25 mouse cellular contexts compared by ENCODE assay signal in the genomic region with DNA sequence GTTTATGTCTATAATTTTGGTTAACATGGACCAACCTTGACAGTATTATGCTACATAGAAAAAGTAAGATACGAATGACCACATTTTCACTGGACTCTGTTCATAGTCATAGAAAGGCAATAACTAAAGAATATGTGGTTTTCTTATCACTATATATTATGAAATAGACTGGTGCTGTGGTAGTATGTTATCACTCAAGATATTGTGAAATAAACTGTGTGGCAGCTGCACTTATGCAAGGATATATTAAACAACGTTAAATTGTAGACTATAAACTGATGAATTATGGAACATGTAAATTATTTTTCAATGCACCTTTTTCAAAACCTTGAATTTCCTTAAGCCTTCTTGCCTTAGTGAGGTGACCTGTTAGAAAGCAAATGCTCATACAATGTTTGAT.
"Had no signal": no experiment of that assay in that cellular context is flagged by ENCODE, and none has a peak within 500 bp of the region (broad histone marks: within the 10 kb centered on the region; RNA-seq: fewer than 3 reads in every experiment).

No protein-coding gene starts in this region.

- H3K4me3 ChIP-seq: embryonic facial prominence, embryonic 10.5 days; embryonic facial prominence, embryonic 12.5 days; embryonic facial prominence, embryonic 13.5 days; embryonic facial prominence, embryonic 15.5 days; erythroblast, embryonic 14.5 days; forebrain, embryonic 10.5 days; forebrain, embryonic 12.5 days; forebrain, embryonic 13.5 days; forebrain, embryonic 15.5 days; gastrocnemius, adult 2 months; heart, adult 2 months; heart, embryonic 10.5 days had no signal

- H3K4me1 ChIP-seq: embryonic facial prominence, embryonic 10.5 days; embryonic facial prominence, embryonic 12.5 days; embryonic facial prominence, embryonic 13.5 days; embryonic facial prominence, embryonic 15.5 days; forebrain, embryonic 10.5 days; forebrain, embryonic 12.5 days; forebrain, embryonic 13.5 days; forebrain, embryonic 15.5 days; heart, embryonic 10.5 days had no signal

- H3K27ac ChIP-seq: embryonic facial prominence, embryonic 10.5 days; embryonic facial prominence, embryonic 12.5 days; embryonic facial prominence, embryonic 13.5 days; embryonic facial prominence, embryonic 15.5 days; forebrain, embryonic 10.5 days; forebrain, embryonic 12.5 days; forebrain, embryonic 13.5 days; forebrain, embryonic 15.5 days; gastrocnemius, adult 2 months; heart, adult 2 months; heart, embryonic 10.5 days had no signal

- H3K36me3 ChIP-seq: embryonic facial prominence, embryonic 10.5 days; embryonic facial prominence, embryonic 12.5 days; embryonic facial prominence, embryonic 13.5 days; embryonic facial prominence, embryonic 15.5 days; forebrain, embryonic 10.5 days; forebrain, embryonic 12.5 days; forebrain, embryonic 15.5 days; heart, embryonic 10.5 days had no signal

- H3K9ac ChIP-seq: embryonic facial prominence, embryonic 12.5 days; embryonic facial prominence, embryonic 13.5 days; embryonic facial prominence, embryonic 15.5 days; forebrain, embryonic 12.5 days; forebrain, embryonic 13.5 days; forebrain, embryonic 15.5 days; forebrain, postnatal 0 days had no signal

- H3K9me3 ChIP-seq: embryonic facial prominence, embryonic 10.5 days; embryonic facial prominence, embryonic 12.5 days; embryonic facial prominence, embryonic 13.5 days; embryonic facial prominence, embryonic 15.5 days; forebrain, embryonic 10.5 days; forebrain, embryonic 12.5 days; forebrain, embryonic 13.5 days; forebrain, embryonic 15.5 days; heart, embryonic 10.5 days had no signal

- DNase-seq: cerebellum, adult 9-11 months; cerebellum, postnatal 10 days; cerebellum, postnatal 14 days; cerebellum, postnatal 25 days; cerebellum, postnatal 36 days; embryo, embryonic 11 days; forebrain, postnatal 0 days; gastrocnemius, adult 2 months; gastrocnemius, postnatal 10 days; gastrocnemius, postnatal 14 days; gastrocnemius, postnatal 25 days; gastrocnemius, postnatal 36 days; heart, adult 11 months; heart, adult 18-20 months; heart, adult 2 months had no signal

- H3K27me3 ChIP-seq: embryonic facial prominence, embryonic 12.5 days; embryonic facial prominence, embryonic 15.5 days; forebrain, embryonic 12.5 days; forebrain, embryonic 13.5 days; forebrain, embryonic 15.5 days had no signal
